In the genomic region with DNA sequence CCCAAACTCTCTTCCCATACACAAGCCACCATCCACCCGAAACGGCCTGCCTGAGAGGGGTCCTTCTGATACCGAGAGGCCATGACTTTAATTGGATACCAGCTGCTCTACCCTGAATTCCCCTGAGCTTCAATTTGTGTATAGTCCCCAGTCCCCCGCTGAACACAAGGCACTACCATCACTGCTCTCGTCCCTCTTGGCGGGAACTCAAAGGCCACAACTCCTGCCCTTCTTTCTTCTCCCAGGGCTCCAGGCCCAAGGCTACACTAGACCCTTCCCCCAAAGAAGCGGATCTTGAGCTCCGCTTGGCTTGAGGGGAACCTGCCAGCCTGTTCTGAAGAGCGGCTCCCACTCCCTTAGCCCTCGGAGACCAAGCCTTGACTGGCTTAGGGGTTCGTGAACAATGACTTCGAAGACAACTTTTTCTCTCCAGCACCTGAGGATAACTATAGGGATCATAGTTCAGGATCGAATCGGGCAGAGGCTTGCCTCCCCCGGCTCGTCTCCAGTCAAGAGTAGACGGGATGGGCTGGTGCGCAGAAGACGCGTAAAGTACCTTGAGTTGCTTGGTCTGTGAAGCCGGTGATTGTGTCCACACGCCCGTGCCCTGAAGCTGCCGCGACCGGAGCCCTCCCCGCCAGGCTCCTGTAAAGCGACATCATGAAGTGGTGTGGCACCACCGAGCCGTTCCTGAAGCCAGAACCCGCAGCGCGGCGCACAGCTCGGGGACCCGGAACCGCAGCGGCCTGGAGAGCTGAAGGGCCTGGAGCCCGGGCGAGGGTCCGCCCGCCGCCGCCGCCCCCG, we compare ENCODE assay signal across 8 mouse cellular contexts. TPM values are rescaled to one million over a fixed set of nuclear protein-coding genes. Genes with fewer than 3 reads are reported as not detected.
DNase-seq lines count a peak whose midpoint lies in the region; ATAC-seq and TF ChIP-seq lines count a peak whose summit lies in the region.

No protein-coding gene starts in this region.

- peak overlapping the region; percentile 25 for H3K9ac ChIP-seq in forebrain, postnatal 0 days
- H3K9ac ChIP-seq in liver, embryonic 14.5 days (replicated peaks), result no peak overlapping the region

- TF ChIP-seq CTCF in E14TG2a.4 (conservative IDR thresholded peaks at IDR 0.05; ENCODE audit: low read length), result no peak
- TF ChIP-seq CTCF in forebrain, postnatal 0 days (IDR thresholded peaks at IDR 0.05; ENCODE audit: low read depth), result no peak
- TF ChIP-seq CTCF in liver, embryonic 14.5 days (IDR thresholded peaks at IDR 0.05; ENCODE audit: low read depth), result no peak

- peaks cover 38% of the 10 kb centered on the region for H3K4me1 ChIP-seq in E14TG2a.4 (replicated peaks; ENCODE audit: low read depth, low read length)
- no peaks in the 10 kb centered on the region for H3K4me1 ChIP-seq in forebrain, postnatal 0 days (ENCODE audit: insufficient read depth)
- H3K4me1 ChIP-seq in liver, embryonic 14.5 days (replicated peaks; ENCODE audit: control insufficient read depth in 2 of 2, insufficient read depth in 2 of 2, low read length in 1 of 2), result no peaks in the 10 kb centered on the region

- DNase-seq in frontal cortex, postnatal 36 days (ENCODE audit: low spot score in 2 of 2), result no peak
- DNase-seq in forebrain, postnatal 0 days, result peak; percentile 16
- no peak for DNase-seq in liver, embryonic 14.5 days (ENCODE audit: low read depth in 3 of 3, low spot score in 3 of 3)
- DNase-seq in retina, postnatal 1 day, result no peak
- no peak for DNase-seq in layer of hippocampus, postnatal 14 days (ENCODE audit: low spot score in 2 of 2)
- DNase-seq in adrenal gland, adult 2 months, result no peak

- peaks cover 94% of the 10 kb centered on the region for H3K27me3 ChIP-seq in E14TG2a.4 (ENCODE audit: insufficient read depth, low read length)
- H3K27me3 ChIP-seq in forebrain, postnatal 0 days (ENCODE audit: insufficient read depth, low read length), result peaks cover 77% of the 10 kb centered on the region
- peaks cover 79% of the 10 kb centered on the region for H3K27me3 ChIP-seq in liver, embryonic 14.5 days (ENCODE audit: control insufficient read depth, insufficient read depth, low read length)

- TF ChIP-seq EP300 in liver, embryonic 14.5 days (IDR thresholded peaks at IDR 0.05; ENCODE audit: low read depth), result no peak

- no peak overlapping the region for H3K27ac ChIP-seq in forebrain, postnatal 0 days (ENCODE audit: low read depth, low read length)
- H3K27ac ChIP-seq in liver, embryonic 14.5 days, result no peak overlapping the region

- H3K4me3 ChIP-seq in E14TG2a.4 (replicated peaks; ENCODE audit: low read length), result peak overlapping the region; percentile 79
- H3K4me3 ChIP-seq in forebrain, postnatal 0 days (ENCODE audit: low read depth, low read length), result peak overlapping the region; percentile 43
- peak overlapping the region in 1 of 2 experiments; percentile 28; a peak in 1 of 4 replicates for H3K4me3 ChIP-seq in liver, embryonic 14.5 days (ENCODE audit: insufficient read depth in 1 of 2, low read depth in 2 of 2, low read length in 2 of 2)

- H3K36me3 ChIP-seq in E14TG2a.4 (ENCODE audit: insufficient read depth, low read length), result no peaks in the 10 kb centered on the region
- no peaks in the 10 kb centered on the region for H3K36me3 ChIP-seq in forebrain, postnatal 0 days (ENCODE audit: insufficient read depth)
- H3K36me3 ChIP-seq in liver, embryonic 14.5 days (replicated peaks; ENCODE audit: control insufficient read depth, insufficient read depth, low read depth), result no peaks in the 10 kb centered on the region

- WGBS in forebrain, postnatal 0 days, result 4% methylated on average over 46 of the region's 46 CpGs
- 7% methylated on average over 45 of the region's 46 CpGs for WGBS in liver, embryonic 14.5 days (ENCODE audit: insufficient replicate concordance)

- H3K4me2 ChIP-seq in forebrain, postnatal 0 days (ENCODE audit: low read depth), result peak overlapping the region; percentile 70
- peak overlapping the region; percentile 32; the same call in 1 of the 2 replicates for H3K4me2 ChIP-seq in liver, embryonic 14.5 days (ENCODE audit: low read depth)

- H3K9me3 ChIP-seq in E14TG2a.4 (ENCODE audit: low read length), result peaks cover 26% of the 10 kb centered on the region
- H3K9me3 ChIP-seq in forebrain, postnatal 0 days (ENCODE audit: low read length), result no peaks in the 10 kb centered on the region
- H3K9me3 ChIP-seq in liver, embryonic 14.5 days (ENCODE audit: control insufficient read depth, low read length), result no peaks in the 10 kb centered on the region

- ATAC-seq in frontal cortex, adult (ENCODE audit: low TSS enrichment), result peak; percentile 18; the same call in 1 of the 2 replicates
- ATAC-seq in forebrain, postnatal 0 days, result peak; percentile 23
- ATAC-seq in liver, embryonic 14.5 days (ENCODE audit: insufficient read depth), result no peak

RNA-seq across cellular contexts. Expression of a gene that starts 0.5 kb away (rescaled TPM):
- total RNA-seq in forebrain, postnatal 0 days (2014; rRNA removed), result 0.14 and 0.54 TPM in 2 replicates
- 0.10 and 0.18 TPM in 2 replicates for polyA plus RNA-seq in forebrain, postnatal 0 days (2015; fragmentation: Nextera tagmentation; extraction: Ambion mirVana)
- not detected in 2 replicates for polyA plus RNA-seq in liver, embryonic 14.5 days (2012; rRNA removed)
- polyA plus RNA-seq in liver, embryonic 14.5 days (2014; fragmentation: Nextera tagmentation; extraction: Ambion mirVana), result not detected in 2 replicates
- under 1 TPM; 0.23 to 0.26 TPM for total RNA-seq in layer of hippocampus, postnatal 14 days (2021)
- not detected for total RNA-seq in adrenal gland, adult 2 months (2021)
- polyA plus RNA-seq in adrenal gland, adult 2 months (2012; rRNA removed), result 0.20 and 0.31 TPM in 2 replicates

RNA-seq across cellular contexts. Expression of a gene that starts 12.0 kb away (rescaled TPM):
- total RNA-seq in forebrain, postnatal 0 days (2014; rRNA removed), result 5.5 and 7.0 TPM in 2 replicates
- polyA plus RNA-seq in forebrain, postnatal 0 days (2015; fragmentation: Nextera tagmentation; extraction: Ambion mirVana), result 4.2 and 5.8 TPM in 2 replicates
- 2.4 and 2.7 TPM in 2 replicates for polyA plus RNA-seq in liver, embryonic 14.5 days (2012; rRNA removed)
- 2.1 and 2.3 TPM in 2 replicates for polyA plus RNA-seq in liver, embryonic 14.5 days (2014; fragmentation: Nextera tagmentation; extraction: Ambion mirVana)
- 10 to 100 TPM; 10.3 to 11.6 TPM for total RNA-seq in layer of hippocampus, postnatal 14 days (2021)
- 10 to 100 TPM; 13.8 to 22.0 TPM for total RNA-seq in adrenal gland, adult 2 months (2021)
- 20.6 and 22.7 TPM in 2 replicates for polyA plus RNA-seq in adrenal gland, adult 2 months (2012; rRNA removed)
